Mouse (Mus musculus): ENCODE results near the gene Tubg2. TPM values are rescaled to one million over a fixed set of nuclear protein-coding genes. Genes with fewer than 3 reads are reported as not detected.
A peak's percentile ranks its signal among the peaks of the same experiment; 100 is the strongest.

The Tubg2 gene
- total and polyA plus RNA-seq, 3 experiments = 2.1 to 10.5 (median 4.7) TPM

DNA sequence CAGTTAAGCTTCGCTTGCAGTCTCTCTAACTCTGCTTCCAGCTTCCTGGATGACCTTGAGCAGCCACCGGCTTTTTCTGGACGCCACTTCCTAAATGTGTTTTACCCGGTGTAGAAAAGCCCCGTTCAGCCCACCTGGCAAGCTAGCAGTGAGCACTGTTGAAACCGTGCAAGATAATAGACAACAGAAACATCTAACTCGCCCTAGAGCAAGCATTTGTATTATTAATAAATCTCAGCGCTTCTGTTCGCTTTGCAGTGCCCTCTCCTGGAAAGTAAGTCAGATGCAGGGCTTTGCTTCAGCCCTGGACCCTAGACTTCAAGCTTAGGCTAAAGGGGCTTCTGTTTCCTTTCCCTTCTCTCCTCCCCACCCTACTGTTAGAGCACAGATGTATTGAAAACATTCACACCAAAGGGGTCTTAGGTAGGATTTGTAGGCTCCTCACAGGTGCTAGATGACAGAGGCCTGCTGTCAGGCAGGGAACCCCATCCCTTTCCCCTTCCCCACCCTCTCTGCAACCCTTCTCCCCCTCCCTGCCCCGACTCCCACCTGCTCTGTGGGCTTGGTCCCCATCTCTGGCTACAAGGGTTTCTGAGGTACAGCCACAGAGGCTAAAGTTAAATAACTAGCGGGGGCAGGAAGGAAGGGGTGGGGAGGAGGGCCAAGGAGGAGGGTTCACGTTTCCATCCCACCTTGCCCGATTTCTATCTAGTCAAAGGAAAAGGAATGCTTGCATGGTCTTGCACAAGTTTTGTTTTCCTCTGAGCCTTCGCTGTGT, 19.3 kb downstream of the Tubg2 start, which contains the start of gene Ccr10 (continued):
- peak; percentile 27 to 76; a peak in 3 of 4 replicates for TF ChIP-seq CTCF (conservative IDR thresholded peaks at IDR 0.05 in 1 of 2, IDR thresholded peaks at IDR 0.05 in 1 of 2; ENCODE audit: low read depth in 2 of 2, low read length in 2 of 2)
- TF ChIP-seq MAFK (IDR thresholded peaks at IDR 0.05; ENCODE audit: insufficient replicate concordance, low read length) = 0 out of 2 replicates have a peak, but pooled peaks have one; percentile 45
- no peak; the same call in 1 of the 2 replicates for TF ChIP-seq RCOR1 (conservative IDR thresholded peaks at IDR 0.05; ENCODE audit: low read depth, low read length)
- no peak for TF ChIP-seq IRF4 (IDR thresholded peaks at IDR 0.05; ENCODE audit: low read depth, low read length)
- TF ChIP-seq MEF2A (IDR thresholded peaks at IDR 0.05; ENCODE audit: borderline replicate concordance, low read depth, low read length) = peak; percentile 18; the same call in 1 of the 2 replicates
- TF ChIP-seq EP300 (IDR thresholded peaks at IDR 0.05; ENCODE audit: low read length) = 0 out of 2 replicates have a peak, but pooled peaks have one; percentile 18
- peak; percentile 43 for TF ChIP-seq RAD21 (IDR thresholded peaks at IDR 0.05; ENCODE audit: low read depth, low read length)
- TF ChIP-seq ZNF384 (IDR thresholded peaks at IDR 0.05; ENCODE audit: low read depth, low read length) = peak; percentile 6; the same call in 1 of the 2 replicates

DNA sequence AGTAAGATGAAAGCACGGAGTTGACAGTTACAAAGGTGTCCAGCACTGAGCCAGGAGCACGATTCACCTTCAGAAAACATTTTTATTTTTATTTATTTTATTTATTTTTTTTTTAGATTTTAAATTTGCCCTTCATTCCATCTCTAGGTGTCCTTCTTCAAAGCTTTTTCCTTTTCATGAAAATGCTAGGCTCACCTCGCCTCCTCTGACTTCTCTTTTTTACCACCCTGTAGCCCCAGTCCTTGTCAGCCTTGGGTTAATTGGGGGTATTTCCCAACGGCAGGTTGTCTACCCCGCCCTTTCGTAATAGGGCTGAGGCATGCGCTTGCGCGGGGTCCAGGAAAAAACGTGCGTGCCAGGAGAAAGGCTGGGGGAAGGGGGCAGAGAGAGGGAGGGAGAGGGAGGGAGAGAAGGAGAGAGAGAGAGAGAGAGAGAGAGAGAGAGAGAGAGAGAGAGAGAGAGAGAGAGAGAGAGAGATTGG, 20.0 kb downstream of the Tubg2 start:
- dilution Hi-C loops (cut with MboI; ENCODE audit: extremely low pct_ligation_motif_present, extremely low pct_unique_long_range_greater_than_20kb, low sequenced_read_pairs) = no loop called here
- Histone ChIP-seq H3K4me2 (ENCODE audit: insufficient read depth, low read depth, poor library complexity, severe bottlenecking) (peak overlapping the region; percentile 91), H3K27ac (ENCODE audit: insufficient read depth, low read depth) (peak overlapping the region; percentile 78), H3K4me1 (ENCODE audit: control insufficient read depth in 1 of 2, insufficient read depth in 2 of 2) (peaks cover 9 to 70% of the 10 kb centered on the region in 2 experiments), H3K9ac (ENCODE audit: insufficient read depth, low read depth) (peak overlapping the region; percentile 54), H3K27me3 (replicated peaks) (peaks cover under 1% of the 10 kb centered on the region), H3K4me3 (replicated peaks in 1 of 3; ENCODE audit: low read depth in 2 of 3, low read length in 2 of 3, poor library complexity in 1 of 3) (peak overlapping the region; percentile 64 to 79 (median 68)), H3K36me3 (replicated peaks in 1 of 2; ENCODE audit: control insufficient read depth in 1 of 2, insufficient read depth in 1 of 2, low read length in 1 of 2) (peaks cover 5 to 29% of the 10 kb centered on the region in 2 experiments), H3K9me3 (replicated peaks; ENCODE audit: low read length) (no peaks in the 10 kb centered on the region), H3K79me2 (replicated peaks; ENCODE audit: control insufficient read depth, extremely low read depth, insufficient read depth, poor library complexity, severe bottlenecking) (peaks cover 12% of the 10 kb centered on the region)
- peak; percentile 90 for DNase-seq (ENCODE audit: extremely low read depth)
- in situ Hi-C loops (cut with MboI; ENCODE audit: low pct_ligation_motif_present, low pct_unique_long_range_greater_than_20kb, low sequenced_read_pairs) = no loop called here
- TF ChIP-seq GABPA (IDR thresholded peaks at IDR 0.05; ENCODE audit: insufficient replicate concordance, low read depth, low read length) (no peak), PAX5 (IDR thresholded peaks at IDR 0.05; ENCODE audit: low read length) (no peak), ZNF384 (IDR thresholded peaks at IDR 0.05; ENCODE audit: low read depth, low read length) (peak; percentile 69), ZMIZ1 (IDR thresholded peaks at IDR 0.05; ENCODE audit: low read depth, low read length) (no peak), POLR2AphosphoS2 (IDR thresholded peaks at IDR 0.05; ENCODE audit: low read depth, low read length) (no peak), TCF12 (IDR thresholded peaks at IDR 0.05; ENCODE audit: low read depth, low read length) (peak; percentile 57), MAZ (IDR thresholded peaks at IDR 0.05; ENCODE audit: low read depth, low read length) (peak; percentile 90), SMC3 (IDR thresholded peaks at IDR 0.05; ENCODE audit: low read depth, low read length) (no peak), EP300 (IDR thresholded peaks at IDR 0.05; ENCODE audit: low read length) (no peak), USF1 (IDR thresholded peaks at IDR 0.05; ENCODE audit: low read depth, low read length) (no peak), JUND (conservative IDR thresholded peaks at IDR 0.05; ENCODE audit: low read depth, low read length) (no peak), ELF1 (IDR thresholded peaks at IDR 0.05; ENCODE audit: low read depth, low read length) (no peak), RCOR1 (conservative IDR thresholded peaks at IDR 0.05; ENCODE audit: low read depth, low read length) (no peak; the same call in 1 of the 2 replicates), MYC (IDR thresholded peaks at IDR 0.05; ENCODE audit: low read depth, low read length) (no peak; the same call in 1 of the 2 replicates), JUN (IDR thresholded peaks at IDR 0.05; ENCODE audit: insufficient read depth, low read depth, low read length) (no peak), MAX (IDR thresholded peaks at IDR 0.05; ENCODE audit: low read length) (peak; percentile 58; the same call in 1 of the 2 replicates), CTCF (conservative IDR thresholded peaks at IDR 0.05 in 1 of 2, IDR thresholded peaks at IDR 0.05 in 1 of 2; ENCODE audit: low read depth in 2 of 2, low read length in 2 of 2) (no peak), KAT2A (IDR thresholded peaks at IDR 0.05; ENCODE audit: insufficient replicate concordance, low read length) (no peak), ETS1 (conservative IDR thresholded peaks at IDR 0.05; ENCODE audit: low read depth, low read length) (peak; percentile 75), E2F4 (IDR thresholded peaks at IDR 0.05; ENCODE audit: insufficient replicate concordance, low read depth, low read length) (no peak), NELFE (IDR thresholded peaks at IDR 0.05; ENCODE audit: low read depth, low read length) (no peak), NRF1 (IDR thresholded peaks at IDR 0.05; ENCODE audit: low read depth, low read length) (peak; percentile 90), CHD1 (IDR thresholded peaks at IDR 0.05; ENCODE audit: low read depth, low read length) (peak; percentile 95), TBP (conservative IDR thresholded peaks at IDR 0.05; ENCODE audit: low read depth, low read length) (no peak), MEF2A (IDR thresholded peaks at IDR 0.05; ENCODE audit: borderline replicate concordance, low read depth, low read length) (peak; percentile 69; the same call in 1 of the 2 replicates), USF2 (conservative IDR thresholded peaks at IDR 0.05; ENCODE audit: low read depth, low read length) (no peak), POLR2A (IDR thresholded peaks at IDR 0.05; ENCODE audit: low read depth, low read length) (no peak; the same call in 1 of the 2 replicates), BHLHE40 (IDR thresholded peaks at IDR 0.05; ENCODE audit: low read depth, low read length) (peak; percentile 96), IRF4 (IDR thresholded peaks at IDR 0.05; ENCODE audit: low read depth, low read length) (0 out of 2 replicates have a peak, but pooled peaks have one; percentile 22), SIN3A (IDR thresholded peaks at IDR 0.05; ENCODE audit: low read length) (peak; percentile 94), HCFC1 (IDR thresholded peaks at IDR 0.05; ENCODE audit: low read depth, low read length) (0 out of 2 replicates have a peak, but pooled peaks have one; percentile 37), RAD21 (IDR thresholded peaks at IDR 0.05; ENCODE audit: low read depth, low read length) (no peak)

All from CH12.LX (cell line).